Mouse (Mus musculus) kidney, embryonic 14.5 days (tissue): ENCODE measurements around the gene Sap30l. TPM values are rescaled to one million over a fixed set of nuclear protein-coding genes. Genes with fewer than 3 reads are reported as not detected.

Source experiments
- ATAC-seq: fragments of 200-750 bp; cut with Nextera tagmentation; 2 replicates; pipeline ENCODE4 v1.8.0; 2017; ENCODE audit warnings: moderate number of reproducible peaks, mild to moderate bottlenecking, moderate TSS enrichment, moderate library complexity; ENCODE audit not compliant: low FRiP score, low TSS enrichment
- H3K27ac ChIP-seq: fragments of 300-500 bp; sonication (generic); 2 replicates; pipeline ENCODE4 v1.5.1; 2014; ENCODE audit warnings: low read depth, mild to moderate bottlenecking, low read length, moderate library complexity, mixed read lengths
- H3K27me3 ChIP-seq: fragments of 300-500 bp; sonication (generic); 2 replicates; pipeline ENCODE4 v1.6.1; 2014; ENCODE audit warnings: mild to moderate bottlenecking, low read length; ENCODE audit not compliant: control insufficient read depth, insufficient read depth
- H3K36me3 ChIP-seq: fragments of 300-500 bp; sonication (generic); 2 replicates; pipeline ENCODE4 v1.6.1; 2014; ENCODE audit warnings: low read length, mixed read lengths; ENCODE audit not compliant: control insufficient read depth, insufficient read depth
- H3K4me1 ChIP-seq: fragments of 300-500 bp; sonication (generic); 2 replicates; pipeline ENCODE4 v1.6.1; 2014; ENCODE audit warnings: low read length, mixed read lengths; ENCODE audit not compliant: control insufficient read depth, insufficient read depth
- H3K4me2 ChIP-seq: fragments of 300-500 bp; sonication (generic); replicated peaks from 2 replicates; pipeline ENCODE4 v1.6.1; 2014; ENCODE audit warnings: low read depth, mild to moderate bottlenecking, low read length
- H3K4me3 ChIP-seq: fragments of 300-500 bp; sonication (generic); 2 replicates; pipeline ENCODE4 v1.5.1; 2014; ENCODE audit warnings: mild to moderate bottlenecking, low read length
- H3K9ac ChIP-seq: fragments of 300-500 bp; sonication (generic); 2 replicates; pipeline ENCODE4 v1.6.1; 2014; ENCODE audit warnings: low read depth, mild to moderate bottlenecking, low read length, moderate library complexity
- H3K9me3 ChIP-seq: fragments of 300-500 bp; sonication (generic); 2 replicates; pipeline ENCODE4 v1.6.1; 2016; ENCODE audit warnings: low read length; ENCODE audit not compliant: control insufficient read depth
- WGBS: fragments of 180-500 bp; shearing (Covaris S2); extraction: QIAGEN DNeasy Blood & Tissue Kit; methylation state at CpG from one replicate; pipeline ENCODE4 v1.1.7; 2014; 5-methylcytosine and 5-hydroxymethylcytosine counted together
- polyA plus RNA-seq: library from polyadenylated mRNA; unstranded; fragments of >200 nt; fragmentation: Nextera tagmentation; extraction: Ambion mirVana; gene quantifications from 2 replicates; pipeline ENCODE4 v1.2.1, GENCODE M21; 2014

Sap30l gene
- polyA plus RNA-seq, 1 experiment from 2014 or later = 15.0 TPM

- Histone ChIP-seq H3K9me3 (no peaks in the 10 kb centered on the region), H3K27me3 (peaks cover 92% of the 10 kb centered on the region), H3K27ac (no peak within 1 kb of the TSS), H3K36me3 (no peaks in the 10 kb centered on the region), H3K4me1 (peaks cover 13% of the 10 kb centered on the region), H3K4me2 (no peak within 1 kb of the TSS; the same call in 1 of the 2 replicates), H3K9ac (no peak within 1 kb of the TSS), H3K4me3 (peak within 1 kb of the TSS; percentile 8; the same call in 1 of the 2 replicates)
- 4% methylated on average over 23 of the region's 23 CpGs for WGBS
- no peak for ATAC-seq
Observed at GRCm38 (mm10) chr11:57832552-57833201, 31.2 kb downstream of the Sap30l start, which contains the start of gene Hand1. TSS of gene Hand1 (minus strand) at chr11:57832818.

DNA sequence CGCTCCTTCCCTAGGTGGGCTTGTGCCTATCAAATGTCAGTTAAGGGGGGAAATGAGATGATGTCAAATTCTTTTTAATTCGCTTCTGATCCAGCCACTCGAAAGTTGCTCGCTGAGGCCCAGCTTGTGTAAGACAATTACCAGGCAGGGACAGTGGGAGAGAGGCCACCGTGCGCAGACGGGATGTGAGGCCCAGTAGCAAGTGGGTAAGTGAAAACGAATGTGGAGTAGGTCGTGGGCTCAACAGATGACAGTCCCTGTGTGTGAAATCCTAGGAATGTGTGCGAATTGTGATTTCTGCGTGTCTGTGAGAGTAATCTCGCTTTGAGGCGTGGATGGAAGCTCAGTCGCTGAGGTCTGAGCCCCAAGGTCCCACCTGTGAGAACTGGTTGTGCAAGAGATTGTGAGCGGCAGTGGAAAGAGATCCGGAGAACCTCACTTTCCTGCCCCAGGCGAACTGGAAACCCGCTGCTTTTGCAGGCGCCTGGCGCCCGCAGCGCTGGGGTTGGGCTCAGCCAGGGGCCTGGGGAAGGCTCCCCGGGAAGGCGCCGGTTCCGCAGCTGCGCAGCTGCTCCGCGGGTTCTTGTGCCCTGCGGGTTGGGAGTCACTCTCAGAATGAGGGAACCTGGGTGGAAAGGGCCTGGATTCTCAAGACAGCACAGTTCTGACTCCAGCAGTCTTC is 32.0 kb downstream of the Sap30l start:
- Histone ChIP-seq H3K27me3 (peaks cover 93% of the 10 kb centered on the region), H3K4me1 (peaks cover 8% of the 10 kb centered on the region), H3K27ac (no peak overlapping the region), H3K4me2 (no peak overlapping the region; the same call in 1 of the 2 replicates), H3K4me3 (0 out of 2 replicates have a peak overlapping the region, but pooled peaks have one; percentile 8), H3K9me3 (no peaks in the 10 kb centered on the region), H3K9ac (no peak overlapping the region), H3K36me3 (no peaks in the 10 kb centered on the region)
- 3% methylated on average over 30 of the region's 30 CpGs for WGBS
- no peak for ATAC-seq

- no peaks in the 10 kb centered on the region for H3K9me3 ChIP-seq
- no peak overlapping the region for H3K4me3 ChIP-seq
- H3K4me1 ChIP-seq = peaks cover 8% of the 10 kb centered on the region
- H3K9ac ChIP-seq = no peak overlapping the region
- WGBS = 9% methylated on average over 6 of the region's 6 CpGs
- no peak overlapping the region for H3K27ac ChIP-seq
- H3K27me3 ChIP-seq = peaks cover 96% of the 10 kb centered on the region
- H3K36me3 ChIP-seq = no peaks in the 10 kb centered on the region
- no peak for ATAC-seq
- H3K4me2 ChIP-seq = no peak overlapping the region
Observed at GRCm38 (mm10) chr11:57834031-57834430, 32.6 kb downstream of the Sap30l start.

GRCm38 (mm10) chr11:57835331-57835730 is 33.9 kb downstream of the Sap30l start:
- H3K4me2 ChIP-seq = no peak overlapping the region
- H3K9ac ChIP-seq = no peak overlapping the region
- 22% methylated on average over 2 of the region's 2 CpGs for WGBS
- H3K9me3 ChIP-seq = no peaks in the 10 kb centered on the region
- no peaks in the 10 kb centered on the region for H3K36me3 ChIP-seq
- H3K27me3 ChIP-seq = peaks cover 94% of the 10 kb centered on the region
- H3K4me3 ChIP-seq = no peak overlapping the region
- peaks cover 8% of the 10 kb centered on the region for H3K4me1 ChIP-seq
- H3K27ac ChIP-seq = no peak overlapping the region
- ATAC-seq = no peak

GRCm38 (mm10) chr11:57835931-57836330 is 34.5 kb downstream of the Sap30l start:
- H3K4me3 ChIP-seq = no peak overlapping the region
- H3K4me2 ChIP-seq = no peak overlapping the region
- H3K4me1 ChIP-seq = peaks cover 8% of the 10 kb centered on the region
- WGBS = 7% methylated on average over 3 of the region's 3 CpGs
- no peaks in the 10 kb centered on the region for H3K36me3 ChIP-seq
- H3K9me3 ChIP-seq = no peaks in the 10 kb centered on the region
- ATAC-seq = no peak
- H3K27ac ChIP-seq = no peak overlapping the region
- H3K27me3 ChIP-seq = peaks cover 94% of the 10 kb centered on the region
- H3K9ac ChIP-seq = no peak overlapping the region

DNA sequence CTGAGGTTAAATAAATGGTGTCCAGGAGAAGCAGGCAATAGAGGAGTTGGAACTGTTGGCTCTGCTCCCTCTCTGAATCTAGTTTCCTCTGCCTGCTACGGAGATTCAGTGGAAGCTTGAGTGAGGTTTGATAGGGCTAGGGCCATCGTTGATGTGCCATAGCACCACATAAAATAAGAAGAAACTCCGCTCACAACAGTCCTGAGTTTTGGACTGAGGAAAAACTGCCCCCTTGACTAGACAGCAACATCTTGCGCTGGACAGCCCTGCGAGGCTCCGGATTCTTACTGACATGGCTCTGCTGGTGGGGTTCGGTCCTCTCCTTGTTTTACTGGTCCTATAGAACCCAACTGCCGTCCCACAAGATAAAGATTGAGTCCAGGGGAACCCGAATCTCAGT is 35.0 kb downstream of the Sap30l start:
- 4% methylated on average over 9 of the region's 9 CpGs for WGBS
- ATAC-seq = no peak
- H3K4me1 ChIP-seq = peaks cover 8% of the 10 kb centered on the region
- H3K9me3 ChIP-seq = no peaks in the 10 kb centered on the region
- peaks cover 94% of the 10 kb centered on the region for H3K27me3 ChIP-seq
- H3K4me3 ChIP-seq = peak overlapping the region; percentile 15; the same call in 1 of the 2 replicates
- no peak overlapping the region for H3K27ac ChIP-seq
- H3K4me2 ChIP-seq = no peak overlapping the region
- no peaks in the 10 kb centered on the region for H3K36me3 ChIP-seq
- H3K9ac ChIP-seq = no peak overlapping the region

- peak overlapping the region; percentile 15 for H3K4me3 ChIP-seq
Observed at GRCm38 (mm10) chr11:57836872-57837680, 35.6 kb downstream of the Sap30l start.

GRCm38 (mm10) chr11:57837861-57838680 is 36.6 kb downstream of the Sap30l start:
- H3K4me2 ChIP-seq = no peak overlapping the region
- no peak overlapping the region for H3K9ac ChIP-seq
- no peak overlapping the region for H3K4me3 ChIP-seq
- WGBS = 4% methylated on average over 22 of the region's 22 CpGs
- no peak overlapping the region for H3K27ac ChIP-seq
- H3K36me3 ChIP-seq = no peaks in the 10 kb centered on the region
- peaks cover 8% of the 10 kb centered on the region for H3K4me1 ChIP-seq
- H3K9me3 ChIP-seq = no peaks in the 10 kb centered on the region
- H3K27me3 ChIP-seq = peaks cover 91% of the 10 kb centered on the region
- ATAC-seq = no peak

More at GRCm38 (mm10) chr11:57836872-57837680, 35.6 kb downstream of the Sap30l start:
- H3K9ac ChIP-seq = no peak overlapping the region
- H3K9me3 ChIP-seq = no peaks in the 10 kb centered on the region
- no peak overlapping the region for H3K27ac ChIP-seq
- H3K4me1 ChIP-seq = peaks cover 8% of the 10 kb centered on the region
- peak overlapping the region; percentile 26 for H3K4me2 ChIP-seq
- H3K27me3 ChIP-seq = peaks cover 91% of the 10 kb centered on the region
- no peak for ATAC-seq
- H3K36me3 ChIP-seq = no peaks in the 10 kb centered on the region
- WGBS = under 1% methylated on average over 38 of the region's 38 CpGs
